Mouse (Mus musculus): ENCODE measurements around the gene Nfasc. TPM values are rescaled to one million over a fixed set of nuclear protein-coding genes. Genes with fewer than 3 reads are reported as not detected.

Nfasc gene
- polyA plus RNA-seq, 1 experiment from 2014 or later, result 0.45 TPM

GRCm38 (mm10) chr1:132523048-132523447 lies 218.5 kb downstream of the Nfasc start:
- Histone ChIP-seq H3K27ac (ENCODE audit: low read length) (no peak overlapping the region), H3K4me1 (ENCODE audit: insufficient read depth, low read length) (no peaks in the 10 kb centered on the region), H3K27me3 (ENCODE audit: insufficient read depth, low read length) (no peaks in the 10 kb centered on the region), H3K9me3 (ENCODE audit: low read length) (no peaks in the 10 kb centered on the region), H3K4me2 (replicated peaks; ENCODE audit: low read depth, low read length) (no peak overlapping the region), H3K4me3 (ENCODE audit: low read length) (no peak overlapping the region), H3K9ac (replicated peaks; ENCODE audit: low read length) (no peak overlapping the region), H3K36me3 (ENCODE audit: insufficient read depth, low read length) (no peaks in the 10 kb centered on the region)
- no peak for ATAC-seq (ENCODE audit: low FRiP score, low TSS enrichment)
- WGBS, result 87% methylated on average over 8 of the region's 8 CpGs

GRCm38 (mm10) chr1:132520764-132521163 lies 220.8 kb downstream of the Nfasc start:
- H3K4me1 ChIP-seq (ENCODE audit: insufficient read depth, low read length), result no peaks in the 10 kb centered on the region
- no peaks in the 10 kb centered on the region for H3K9me3 ChIP-seq (ENCODE audit: low read length)
- H3K36me3 ChIP-seq (ENCODE audit: insufficient read depth, low read length), result no peaks in the 10 kb centered on the region
- H3K4me2 ChIP-seq (replicated peaks; ENCODE audit: low read depth, low read length), result no peak overlapping the region
- ATAC-seq (ENCODE audit: low FRiP score, low TSS enrichment), result peak; percentile 67; the same call in 1 of the 2 replicates
- 11% methylated on average over 3 of the region's 6 CpGs for WGBS
- H3K9ac ChIP-seq (replicated peaks; ENCODE audit: low read length), result no peak overlapping the region
- no peaks in the 10 kb centered on the region for H3K27me3 ChIP-seq (ENCODE audit: insufficient read depth, low read length)
- no peak overlapping the region for H3K27ac ChIP-seq (ENCODE audit: low read length)
- no peak overlapping the region for H3K4me3 ChIP-seq (ENCODE audit: low read length)

GRCm38 (mm10) chr1:132519734-132520133 lies 221.9 kb downstream of the Nfasc start:
- H3K9me3 ChIP-seq (ENCODE audit: low read length), result no peaks in the 10 kb centered on the region
- no peak overlapping the region for H3K4me3 ChIP-seq (ENCODE audit: low read length)
- H3K27me3 ChIP-seq (ENCODE audit: insufficient read depth, low read length), result no peaks in the 10 kb centered on the region
- no peak overlapping the region for H3K4me2 ChIP-seq (replicated peaks; ENCODE audit: low read depth, low read length)
- H3K36me3 ChIP-seq (ENCODE audit: insufficient read depth, low read length), result no peaks in the 10 kb centered on the region
- H3K4me1 ChIP-seq (ENCODE audit: insufficient read depth, low read length), result no peaks in the 10 kb centered on the region
- H3K9ac ChIP-seq (replicated peaks; ENCODE audit: low read length), result no peak overlapping the region
- no peak overlapping the region for H3K27ac ChIP-seq (ENCODE audit: low read length)
- ATAC-seq (ENCODE audit: low FRiP score, low TSS enrichment), result no peak
- WGBS, result 88% methylated on average over 11 of the region's 11 CpGs

- Histone ChIP-seq H3K27me3 (ENCODE audit: insufficient read depth, low read length) (no peaks in the 10 kb centered on the region), H3K4me1 (ENCODE audit: insufficient read depth, low read length) (no peaks in the 10 kb centered on the region), H3K4me3 (ENCODE audit: low read length) (no peak overlapping the region), H3K27ac (ENCODE audit: low read length) (no peak overlapping the region), H3K36me3 (ENCODE audit: insufficient read depth, low read length) (no peaks in the 10 kb centered on the region), H3K9ac (replicated peaks; ENCODE audit: low read length) (no peak overlapping the region), H3K9me3 (ENCODE audit: low read length) (no peaks in the 10 kb centered on the region), H3K4me2 (replicated peaks; ENCODE audit: low read depth, low read length) (no peak overlapping the region)
- 85% methylated on average over 18 of the region's 18 CpGs for WGBS
- no peak for ATAC-seq (ENCODE audit: low FRiP score, low TSS enrichment)
Measured at GRCm38 (mm10) chr1:132518621-132519020, 223.0 kb downstream of the Nfasc start.

GRCm38 (mm10) chr1:132516776-132517175 lies 224.8 kb downstream of the Nfasc start:
- 90% methylated on average over 11 of the region's 11 CpGs for WGBS
- no peak overlapping the region for H3K4me2 ChIP-seq (replicated peaks; ENCODE audit: low read depth, low read length)

GRCm38 (mm10) chr1:132515339-132515738 lies 226.3 kb downstream of the Nfasc start:
- peaks cover 8% of the 10 kb centered on the region; the same call in 1 of the 2 replicates for H3K4me1 ChIP-seq (ENCODE audit: insufficient read depth, low read length)
- H3K27ac ChIP-seq (ENCODE audit: low read length), result no peak overlapping the region
- ATAC-seq (ENCODE audit: low FRiP score, low TSS enrichment), result no peak
- H3K4me3 ChIP-seq (ENCODE audit: low read length), result no peak overlapping the region
- 88% methylated on average over 12 of the region's 12 CpGs for WGBS
- no peak overlapping the region for H3K9ac ChIP-seq (replicated peaks; ENCODE audit: low read length)
- no peaks in the 10 kb centered on the region for H3K36me3 ChIP-seq (ENCODE audit: insufficient read depth, low read length)
- H3K4me2 ChIP-seq (replicated peaks; ENCODE audit: low read depth, low read length), result no peak overlapping the region
- H3K9me3 ChIP-seq (ENCODE audit: low read length), result no peaks in the 10 kb centered on the region
- H3K27me3 ChIP-seq (ENCODE audit: insufficient read depth, low read length), result no peaks in the 10 kb centered on the region

More at GRCm38 (mm10) chr1:132516776-132517175, 224.8 kb downstream of the Nfasc start:
- Histone ChIP-seq H3K9me3 (ENCODE audit: low read length) (no peaks in the 10 kb centered on the region), H3K27me3 (ENCODE audit: insufficient read depth, low read length) (no peaks in the 10 kb centered on the region), H3K27ac (ENCODE audit: low read length) (no peak overlapping the region), H3K4me1 (ENCODE audit: insufficient read depth, low read length) (0 out of 2 replicates have a peak, but pooled peaks cover 3% of the 10 kb centered on the region), H3K4me3 (ENCODE audit: low read length) (no peak overlapping the region), H3K9ac (replicated peaks; ENCODE audit: low read length) (no peak overlapping the region), H3K36me3 (ENCODE audit: insufficient read depth, low read length) (no peaks in the 10 kb centered on the region)
- no peak for ATAC-seq (ENCODE audit: low FRiP score, low TSS enrichment)

Other genes starting within 250 kb of the Nfasc start
- gene Tmem81, start 235.6 kb downstream of the Nfasc start, polyA plus RNA-seq (2015; fragmentation: Nextera tagmentation; extraction: Ambion mirVana), result 1.6 and 1.7 TPM in 2 replicates
- gene Cntn2, start 198.5 kb downstream of the Nfasc start, polyA plus RNA-seq (2015; fragmentation: Nextera tagmentation; extraction: Ambion mirVana), result 0.25 and 0.58 TPM in 2 replicates
- 4.1 and 5.2 TPM in 2 replicates for gene Lrrn2, start 138.5 kb upstream of the Nfasc start, polyA plus RNA-seq (2015; fragmentation: Nextera tagmentation; extraction: Ambion mirVana)

Measured in kidney, embryonic 16.5 days (tissue).